Mouse (Mus musculus): ENCODE data around the gene Chrna10.

Chrna10 gene

DNA sequence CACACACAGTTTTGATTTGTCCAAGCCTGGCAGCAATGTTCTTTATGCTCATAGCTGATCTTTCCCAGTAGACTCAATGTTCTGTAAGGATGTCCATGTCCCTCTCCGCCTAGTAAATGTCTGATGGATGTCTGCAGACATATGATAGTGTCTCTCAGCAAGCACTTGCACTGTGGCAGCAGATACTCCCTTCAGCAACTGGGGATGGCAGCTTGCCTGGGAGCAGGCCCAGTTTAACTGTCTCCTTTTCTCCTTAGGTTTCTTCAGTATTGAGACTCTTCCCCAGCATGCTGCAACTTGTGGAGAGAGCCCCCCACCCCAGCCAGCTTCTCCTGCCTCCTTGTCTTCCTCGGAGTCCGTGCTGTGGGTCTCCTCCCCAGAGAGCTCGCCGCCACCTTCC is 34.8 kb downstream of the Chrna10 start:
- DNase-seq = no peak

DNA sequence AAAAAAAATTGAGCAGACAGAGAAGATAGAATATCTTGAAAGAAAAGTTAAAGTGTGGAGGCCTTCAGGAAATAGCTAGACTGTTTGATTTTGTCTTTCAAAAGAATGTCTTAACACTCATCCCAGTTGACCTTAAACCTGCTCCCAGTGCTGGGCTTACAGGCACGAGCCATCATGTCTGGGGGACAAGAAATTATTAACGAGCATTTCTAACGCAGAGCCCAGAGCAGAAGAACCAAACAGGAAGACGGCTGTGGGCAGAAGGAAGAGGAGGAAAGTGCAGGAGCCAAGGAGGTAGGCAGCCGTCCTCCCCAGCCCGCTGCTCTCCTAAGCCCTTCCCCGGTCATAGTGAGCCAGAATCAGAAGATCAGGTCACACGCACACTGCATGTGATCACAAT is 36.3 kb downstream of the Chrna10 start:
- no peak for DNase-seq

DNA sequence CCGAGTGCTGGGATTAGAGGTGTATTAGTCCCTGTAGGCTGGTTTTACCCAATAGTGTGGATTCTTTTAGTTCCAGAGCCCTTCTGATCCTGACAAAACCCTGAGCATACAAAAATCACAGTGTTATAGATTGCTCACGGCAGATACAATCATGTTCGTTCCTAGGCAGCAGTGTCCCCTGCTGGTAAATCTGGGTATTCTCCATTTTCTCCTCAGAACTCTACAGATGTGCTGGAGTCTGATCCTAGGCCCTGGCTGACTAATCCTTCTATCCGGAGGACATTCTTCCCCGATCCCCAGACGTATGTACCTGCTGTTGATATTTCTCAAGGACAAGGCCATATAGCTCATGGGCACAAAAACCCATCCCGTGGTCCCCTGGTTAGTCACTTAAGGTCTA is 38.1 kb downstream of the Chrna10 start:
- peak; percentile 41 for DNase-seq

DNA sequence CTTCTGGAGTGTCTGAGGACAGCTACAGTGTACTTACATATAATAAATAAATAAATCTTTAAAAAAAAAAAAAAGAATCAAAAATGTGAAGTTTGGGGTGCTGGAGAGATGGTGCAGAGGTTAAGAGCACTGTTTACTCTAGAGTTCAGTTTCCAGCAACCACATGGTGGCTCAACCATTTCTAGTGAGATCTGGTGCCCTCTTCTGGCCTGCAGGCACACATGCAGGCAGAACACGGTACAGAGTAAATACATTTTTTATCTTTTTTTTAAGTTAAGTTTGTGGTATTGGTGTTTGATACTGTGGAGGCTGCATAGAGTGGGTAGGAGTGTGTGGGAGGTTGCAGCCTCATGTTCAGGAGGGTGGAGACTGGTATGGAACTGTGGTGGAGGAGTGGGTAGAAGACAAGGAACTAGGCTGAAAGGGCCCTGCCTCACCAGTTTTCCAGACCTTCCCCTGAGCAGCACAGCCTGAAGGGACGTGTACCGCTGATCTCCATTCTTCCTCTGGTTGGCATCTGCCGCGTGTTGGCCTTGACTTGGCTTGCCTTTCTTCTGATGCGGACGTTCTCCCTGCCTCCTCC is 39.8 kb downstream of the Chrna10 start:
- DNase-seq = no peak

DNA sequence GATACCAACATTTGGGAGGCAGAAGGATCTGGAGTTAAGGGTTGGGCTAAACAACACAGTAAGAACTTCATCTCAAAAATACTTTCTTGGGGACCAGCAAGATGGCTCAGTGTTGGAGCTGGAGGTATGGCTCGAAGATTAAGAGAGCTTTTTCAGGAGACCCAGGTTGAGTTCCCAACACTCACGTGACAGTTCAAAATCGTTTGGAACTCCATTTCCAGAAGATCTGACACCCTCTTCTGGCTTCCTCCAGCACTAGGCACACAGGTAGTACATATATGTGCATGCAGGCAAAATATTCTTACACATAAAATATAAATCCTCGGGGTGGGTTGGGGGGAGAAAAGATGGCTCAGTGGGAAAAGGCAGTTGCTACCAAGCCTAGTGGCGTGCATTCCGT is 50.3 kb downstream of the Chrna10 start:
- no peak for DNase-seq

DNA sequence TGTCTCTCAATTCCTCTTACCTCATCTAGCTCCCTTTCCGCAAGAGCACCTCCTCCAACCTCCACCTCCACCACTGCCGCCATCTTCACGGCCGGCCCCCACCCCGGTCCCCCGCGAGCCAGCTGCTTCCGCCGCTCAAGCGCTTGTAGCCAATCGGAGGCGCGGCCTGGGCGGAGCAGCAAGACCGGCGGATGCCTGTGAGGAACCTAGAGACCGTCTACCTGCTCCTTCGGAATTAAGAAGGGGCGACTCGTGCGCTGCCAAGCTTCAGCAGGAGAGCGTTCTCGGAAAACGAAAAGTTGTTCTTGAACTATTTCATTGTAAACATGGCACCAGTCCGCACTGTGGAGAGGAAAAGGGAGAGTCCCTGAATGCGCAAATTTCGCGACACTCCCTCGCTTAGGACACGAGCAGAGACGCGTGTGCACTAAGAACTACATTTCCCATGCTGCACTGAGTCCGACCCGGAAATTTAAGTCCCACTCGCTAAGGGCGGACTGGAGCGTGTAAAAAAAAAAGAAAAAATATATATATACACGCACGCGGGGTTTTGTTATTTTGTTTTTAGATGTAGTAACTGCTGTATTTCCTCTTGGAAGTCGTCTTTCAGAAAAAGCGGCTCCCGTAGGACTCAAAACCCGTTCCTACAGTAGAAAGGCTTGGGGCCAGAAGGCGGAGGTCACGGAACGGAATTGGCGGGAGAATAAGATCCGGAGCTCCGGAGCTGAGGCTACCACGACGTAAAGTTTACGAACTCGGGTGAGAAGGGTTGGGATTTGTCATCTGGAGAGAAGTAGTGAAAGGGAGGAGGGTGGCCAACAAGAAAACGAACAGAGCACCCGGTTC is 51.4 kb downstream of the Chrna10 start, which contains the start of the genes Rnf121, Xndc1 and Xntrpc:
Gene Rnf121 (minus strand): TSS at position 424 of the 846 bp plus-strand sequence.
Gene Xndc1 (plus strand): TSS at position 466 of the 846 bp plus-strand sequence.
Gene Xntrpc (plus strand): TSS at position 668 of the 846 bp plus-strand sequence.
- DNase-seq = peak; percentile 94

DNA sequence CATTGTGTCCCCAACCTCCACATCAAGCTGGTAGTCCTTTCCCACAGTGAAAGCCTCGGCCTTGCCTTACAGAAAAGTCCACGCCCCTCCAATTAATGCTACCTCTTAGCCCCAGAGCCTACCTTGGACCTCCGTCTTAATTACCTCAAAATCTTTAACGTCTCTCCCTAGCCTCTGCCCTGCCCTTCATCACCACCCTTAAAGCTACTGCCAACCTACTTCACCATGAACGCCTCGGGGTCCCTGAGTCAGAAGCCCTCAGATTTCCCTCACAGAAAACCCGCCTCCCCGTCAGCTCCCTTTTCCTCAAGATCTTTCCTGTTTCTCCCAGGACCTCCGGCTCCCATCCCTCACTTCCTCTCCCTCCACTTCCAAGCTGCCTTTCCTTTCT is 52.0 kb downstream of the Chrna10 start:
- no peak for DNase-seq

DNA sequence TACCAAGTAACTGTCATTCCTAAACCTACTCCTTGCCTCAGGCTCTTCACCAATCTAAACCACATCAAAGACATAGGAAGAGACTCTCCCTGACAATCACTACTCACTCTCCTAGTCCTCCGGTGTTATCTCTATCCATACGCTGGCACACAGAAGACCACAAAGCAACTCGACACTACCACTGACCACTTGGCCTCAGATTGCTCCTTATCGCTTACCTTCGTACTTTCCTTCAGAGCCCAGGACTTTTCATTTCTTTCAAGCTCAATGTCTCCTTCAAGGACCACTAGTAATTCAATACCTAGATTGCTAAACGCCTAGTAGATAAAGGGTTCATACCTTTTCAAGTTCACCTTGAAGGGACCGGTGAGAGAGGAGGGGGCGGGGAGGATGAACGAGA is 52.7 kb downstream of the Chrna10 start:
- DNase-seq = no peak

DNA sequence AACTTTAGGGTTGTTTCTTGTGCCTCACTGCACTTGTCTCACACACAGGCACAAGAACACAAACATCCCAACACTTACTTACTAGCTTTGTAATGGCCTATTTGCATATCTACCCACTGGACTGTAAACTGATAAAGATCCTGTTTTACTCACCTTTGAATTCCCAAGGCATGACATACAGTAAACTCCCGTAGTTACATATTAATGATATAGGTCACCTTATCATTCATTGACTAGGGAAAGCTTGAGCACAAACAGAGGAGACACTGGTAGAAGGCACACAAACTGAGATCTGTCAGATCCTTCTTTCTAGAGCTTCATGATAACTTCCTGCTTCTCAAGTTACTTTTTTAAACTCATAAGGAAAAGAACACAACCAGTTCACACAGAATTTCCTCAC is 54.4 kb downstream of the Chrna10 start:
- no peak for DNase-seq

DNA sequence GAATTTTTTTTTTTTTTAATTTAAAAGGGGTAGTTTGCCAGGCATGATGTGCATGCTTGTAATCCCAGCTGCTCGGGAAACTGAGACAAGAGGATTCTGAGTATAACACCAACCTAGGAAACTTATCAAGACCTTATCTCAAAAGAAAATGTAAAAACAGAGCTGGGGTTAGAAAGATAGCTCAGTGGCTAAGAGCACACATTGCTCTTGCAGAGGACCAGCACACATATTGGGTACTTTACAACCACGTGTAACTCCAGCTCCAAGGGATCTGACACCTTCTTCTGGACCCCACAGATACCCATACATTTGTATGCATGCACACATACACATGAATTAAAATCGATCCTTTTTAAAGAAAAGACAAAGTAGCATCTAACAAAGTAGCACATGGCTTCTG is 55.3 kb downstream of the Chrna10 start:
- no peak for DNase-seq

Measured in kidney, postnatal 14 days (tissue).